15 mouse cellular contexts compared by ENCODE assay signal in the genomic region with DNA sequence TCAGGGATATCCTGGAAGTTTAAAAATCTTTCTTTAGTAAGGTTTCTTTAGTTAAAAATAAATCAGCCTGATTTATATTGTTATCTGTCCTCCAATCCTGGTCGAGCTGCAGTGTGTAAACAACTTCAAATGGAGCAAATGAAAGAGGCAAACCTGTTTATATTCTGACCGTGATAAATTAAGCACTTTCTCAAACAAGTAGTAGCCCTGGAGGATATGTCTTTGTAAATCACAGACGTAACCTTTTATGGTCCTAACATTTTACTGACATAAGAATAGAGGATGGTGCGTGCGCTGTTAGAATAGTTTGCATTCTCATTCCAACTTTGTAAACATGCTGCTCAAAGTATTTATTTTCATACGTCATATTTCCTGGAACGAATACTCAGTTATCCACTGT.
"Had no signal": no experiment of that assay in that cellular context is flagged by ENCODE, and none has a peak within 500 bp of the region (broad histone marks: within the 10 kb centered on the region; RNA-seq: fewer than 3 reads in every experiment).

No protein-coding gene starts in this region.

- H3K4me2 ChIP-seq: limb, embryonic 12.5 days; liver, embryonic 13.5 days; midbrain, embryonic 13.5 days had no signal

- H3K9me3 ChIP-seq: limb, embryonic 12.5 days; liver, embryonic 13.5 days; midbrain, embryonic 13.5 days had no signal

- DNase-seq: kidney, adult 18-20 months; kidney, postnatal 14 days; layer of hippocampus, adult 9-11 months; layer of hippocampus, postnatal 36 days; liver; liver, embryonic 13.5 days; liver, postnatal 0 days; lung, postnatal 36 days; right cerebral cortex, adult 18-20 months; right cerebral cortex, postnatal 25 days; thymus, adult 18-20 months; thymus, postnatal 14 days had no signal

- H3K27me3 ChIP-seq: limb, embryonic 12.5 days; liver, embryonic 13.5 days; midbrain, embryonic 13.5 days had no signal

- H3K9ac ChIP-seq: limb, embryonic 12.5 days; liver, embryonic 13.5 days; liver, postnatal 0 days; midbrain, embryonic 13.5 days had no signal

- ATAC-seq: hindbrain, postnatal 0 days; liver, postnatal 0 days; midbrain, embryonic 13.5 days had no signal

- H3K4me1 ChIP-seq: midbrain, embryonic 13.5 days had no signal

- H3K4me3 ChIP-seq: limb, embryonic 12.5 days; liver, embryonic 13.5 days; midbrain, embryonic 13.5 days had no signal

- H3K27ac ChIP-seq: hindbrain, postnatal 0 days; limb, embryonic 12.5 days; liver, embryonic 13.5 days; midbrain, embryonic 13.5 days had no signal

- H3K36me3 ChIP-seq: limb, embryonic 12.5 days; liver, embryonic 13.5 days; midbrain, embryonic 13.5 days had no signal
